Mouse (Mus musculus) cerebellum, postnatal 25 days (tissue): ENCODE results near the gene Suco.
A peak's percentile ranks its signal among the peaks of the same experiment; 100 is the strongest.

Experiments
- DNase-seq, 2 experiments: peaks; one replicate each; pipeline ENCODE4 v3.0.0; 2021; ENCODE audit warnings: mixed read lengths in 2 of 2

Gene Suco

DNA sequence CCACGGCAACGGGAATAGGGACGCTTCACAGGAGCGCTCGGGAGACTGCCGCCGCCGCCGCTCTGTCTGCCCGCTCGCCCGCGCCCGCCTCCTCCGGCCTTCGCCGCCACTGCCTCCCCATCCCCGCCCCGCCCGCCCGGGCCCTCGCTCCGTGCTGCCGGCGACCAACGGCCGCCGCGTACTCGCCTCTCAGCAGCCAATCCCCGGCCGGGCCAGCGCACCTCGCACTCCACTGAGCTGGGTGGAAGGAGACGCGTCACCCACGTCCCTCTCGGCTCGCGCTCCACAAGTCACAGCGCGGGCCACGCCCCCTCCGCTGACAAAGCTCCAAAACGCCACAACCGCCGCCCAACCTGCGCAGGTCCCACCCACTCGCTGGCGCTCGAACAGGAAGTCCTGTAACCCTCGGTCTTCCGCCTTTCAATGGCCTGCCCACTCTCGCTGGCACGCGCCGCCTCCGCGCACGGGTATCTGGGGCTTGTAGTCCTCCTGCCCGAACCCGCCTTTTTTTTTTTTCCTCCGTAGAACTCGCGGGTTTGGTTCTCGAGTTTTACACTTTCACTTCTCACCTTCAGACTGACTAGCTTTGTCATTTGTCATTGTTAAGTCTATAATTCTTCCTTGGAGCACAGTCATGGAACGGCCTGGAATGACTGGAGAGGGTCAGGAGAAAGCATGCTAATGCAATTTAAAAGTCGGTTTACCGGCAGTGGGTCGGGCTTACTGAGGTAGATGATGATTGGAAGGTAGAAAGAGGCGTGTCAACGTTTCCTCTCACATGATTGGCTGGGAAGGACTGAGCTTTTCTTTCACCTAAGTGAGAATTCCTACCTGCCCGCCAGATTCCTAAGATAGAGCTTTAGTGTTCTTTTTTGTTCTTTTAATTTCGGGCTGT lies at the start of gene Suco:
Gene Suco (minus strand): TSS at position 130 of the 895 bp plus-strand sequence.
- DNase-seq, result peak; percentile 100

DNA sequence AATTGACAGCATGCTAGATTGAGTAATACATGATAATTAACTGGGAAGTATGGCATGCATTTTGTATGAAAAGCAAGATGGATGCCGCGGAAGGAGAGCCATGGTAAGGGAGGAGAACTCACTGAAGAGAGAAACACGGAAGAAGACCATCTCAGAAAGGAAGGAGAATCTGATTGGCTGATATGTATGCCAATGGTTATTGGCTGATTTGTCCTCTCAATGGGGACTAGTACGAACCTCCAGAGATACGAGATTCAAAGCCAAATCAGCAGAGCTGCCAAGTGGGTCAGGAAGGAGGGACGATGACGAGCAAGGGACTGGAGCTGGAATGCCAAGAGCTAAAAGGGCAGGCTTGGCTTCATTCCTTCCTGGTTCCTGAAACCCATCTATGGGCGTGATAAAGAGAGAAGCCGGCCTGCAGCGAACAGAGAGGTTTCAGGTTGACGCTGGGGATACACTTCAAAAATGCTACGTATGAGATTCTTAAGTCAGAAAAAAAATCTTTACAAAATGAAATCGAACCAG lies 48.9 kb upstream of the Suco start:
- peak; percentile 49 to 70 for DNase-seq

DNA sequence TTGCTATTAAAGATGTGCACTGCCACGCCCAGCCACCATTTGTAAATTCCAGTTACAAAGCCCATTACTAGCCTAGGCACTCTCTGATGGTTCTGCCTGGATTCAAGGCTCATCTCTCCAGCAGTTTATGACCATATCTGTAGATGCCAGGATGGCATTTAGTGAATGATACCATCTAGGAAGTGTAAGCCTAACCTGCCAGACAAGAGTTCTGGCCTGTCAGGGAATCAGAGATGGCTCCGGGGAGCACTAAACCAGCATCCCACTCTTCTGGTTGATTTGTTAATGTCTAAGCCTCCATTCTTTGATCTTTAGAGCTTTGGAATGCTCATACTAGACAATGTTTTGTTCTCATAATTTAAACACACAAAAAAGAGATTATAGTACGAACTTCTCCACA lies 47.8 kb upstream of the Suco start:
- no peak for DNase-seq

DNA sequence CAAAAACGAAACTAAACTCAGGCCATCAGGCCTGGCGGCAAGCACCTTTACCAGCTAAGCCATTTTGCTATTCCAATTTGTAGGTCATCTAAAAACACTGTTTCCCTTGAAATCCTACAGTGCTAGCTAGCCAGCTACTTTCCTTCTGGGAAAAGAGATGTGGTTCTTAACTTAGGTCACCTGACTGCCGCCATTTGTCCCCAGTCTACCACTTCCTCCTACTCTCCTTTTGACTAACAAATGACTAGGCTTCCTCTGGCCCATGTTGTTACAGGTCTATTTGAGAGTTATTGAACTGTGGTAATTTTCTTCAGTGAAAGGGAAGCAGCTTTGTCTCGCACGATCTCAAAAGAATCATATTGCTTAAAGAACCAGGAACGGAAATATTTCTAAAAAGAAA lies 45.4 kb upstream of the Suco start:
- no peak for DNase-seq

DNA sequence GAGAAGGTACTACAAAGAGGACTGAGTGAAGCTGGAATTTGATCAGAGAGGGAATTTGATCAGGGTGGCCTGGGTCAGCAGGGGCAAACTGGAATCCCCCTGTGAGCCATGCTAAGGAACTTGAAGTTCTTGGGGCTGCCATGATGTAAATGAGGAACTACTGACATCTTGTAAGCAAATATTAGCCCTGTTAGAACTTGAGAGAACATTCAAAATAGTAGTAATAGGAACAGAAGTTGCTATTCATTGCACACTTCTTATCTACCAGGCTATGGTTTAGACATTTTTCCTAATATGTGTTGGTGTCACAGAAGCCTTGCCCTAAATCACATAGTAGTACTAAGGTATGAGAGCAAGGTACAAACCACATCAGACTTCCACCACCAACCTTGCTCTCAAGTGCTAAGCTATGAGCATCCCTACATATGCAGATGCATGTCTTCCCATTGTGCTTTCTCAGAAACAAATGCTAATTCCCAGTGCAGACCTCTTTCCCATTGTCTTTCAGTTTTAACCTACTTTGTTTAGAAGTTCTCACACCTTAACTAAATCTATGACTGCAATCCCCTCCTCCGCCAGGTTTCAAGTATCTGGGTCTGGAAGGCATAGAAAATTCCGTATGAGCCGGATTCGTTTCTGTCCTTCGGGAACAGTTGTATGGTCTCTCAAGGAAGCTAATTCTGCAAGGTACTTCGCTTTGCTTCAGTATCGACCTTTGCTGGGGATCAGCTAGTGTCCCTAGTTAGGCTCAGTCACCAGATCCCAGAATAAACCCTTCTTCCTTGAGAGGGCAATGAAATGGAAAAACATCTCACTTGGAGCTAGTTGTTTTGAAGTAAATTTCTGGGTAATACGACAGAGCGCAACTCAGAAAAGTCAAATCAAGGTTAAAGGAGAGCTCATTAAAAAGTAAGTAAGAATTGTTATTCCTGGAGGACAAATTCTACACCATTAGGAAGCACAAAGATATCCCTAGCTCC lies 44.3 kb upstream of the Suco start:
- DNase-seq, result no peak

DNA sequence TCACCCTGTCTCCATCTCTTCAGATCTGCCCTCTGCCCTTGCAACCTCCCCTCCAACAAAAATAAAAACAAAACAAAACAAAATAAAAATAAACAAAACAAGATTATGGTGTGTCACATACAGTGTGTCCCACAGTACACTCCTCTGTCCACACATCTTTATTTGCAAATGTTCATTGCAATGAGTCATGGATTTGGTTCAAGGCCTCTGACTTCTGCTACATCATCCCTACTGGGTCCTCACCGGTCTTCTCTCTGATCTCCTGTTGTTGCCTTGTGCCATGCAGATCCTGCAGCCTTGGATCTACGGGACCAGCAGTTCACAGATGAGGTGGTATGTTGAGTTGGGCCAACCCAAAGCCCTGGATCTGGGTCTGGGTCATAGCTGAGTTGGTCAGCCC lies 43.1 kb upstream of the Suco start:
- DNase-seq, result no peak

- no peak for DNase-seq
These were observed 42.3 kb upstream of the Suco start for GRCm38 (mm10) chr1:161918682-161919372.

DNA sequence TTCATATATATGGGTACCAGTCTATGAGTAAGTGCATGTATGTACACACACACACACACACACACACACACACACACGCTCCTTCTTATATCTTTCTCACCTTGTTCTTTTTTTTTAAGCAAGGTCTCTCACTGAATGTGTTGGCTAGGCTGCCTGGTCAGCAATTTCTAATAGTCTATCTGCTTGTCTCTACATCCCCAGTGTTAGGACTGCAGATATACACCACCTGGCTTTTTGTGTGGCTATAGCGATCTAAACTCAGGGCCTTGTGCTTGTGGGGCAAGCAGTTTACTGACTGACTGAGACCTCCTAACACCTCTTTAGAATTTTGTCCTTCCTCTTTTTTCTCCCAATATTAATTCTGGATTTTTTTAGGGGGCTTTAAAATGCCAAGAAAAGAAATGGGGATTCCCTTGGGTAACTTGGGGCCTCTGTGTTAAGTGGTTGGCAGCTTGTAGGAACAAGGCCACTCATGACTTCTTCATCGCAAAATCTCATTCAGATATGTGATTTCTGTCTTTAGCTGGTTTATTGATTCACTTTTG lies 41.5 kb upstream of the Suco start:
- no peak for DNase-seq

DNA sequence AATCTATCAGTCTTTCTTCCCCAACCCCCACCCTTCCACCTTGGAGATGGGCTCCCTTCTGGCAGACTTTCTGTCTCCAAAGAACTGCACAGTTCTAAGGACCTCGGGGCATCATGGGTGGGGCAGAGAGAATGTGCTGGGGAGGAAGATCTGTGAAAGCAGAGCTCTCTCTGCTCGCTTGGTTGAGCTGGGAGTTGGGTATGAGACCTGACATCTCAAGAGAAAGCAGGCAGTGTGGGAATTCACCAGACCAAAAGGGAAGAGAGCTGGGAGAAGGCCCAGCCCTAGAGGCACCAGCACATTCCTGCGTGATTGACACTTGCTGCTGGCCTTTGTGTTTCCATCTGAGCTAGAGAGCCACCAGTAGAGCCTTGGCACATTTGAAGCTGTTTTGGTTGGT lies 39.6 kb upstream of the Suco start:
- no peak for DNase-seq

GRCm38 (mm10) chr1:161913648-161913984 lies 37.1 kb upstream of the Suco start:
- DNase-seq, result no peak

GRCm38 (mm10) chr1:161912940-161913647 lies 36.6 kb upstream of the Suco start:
- DNase-seq, result no peak

DNA sequence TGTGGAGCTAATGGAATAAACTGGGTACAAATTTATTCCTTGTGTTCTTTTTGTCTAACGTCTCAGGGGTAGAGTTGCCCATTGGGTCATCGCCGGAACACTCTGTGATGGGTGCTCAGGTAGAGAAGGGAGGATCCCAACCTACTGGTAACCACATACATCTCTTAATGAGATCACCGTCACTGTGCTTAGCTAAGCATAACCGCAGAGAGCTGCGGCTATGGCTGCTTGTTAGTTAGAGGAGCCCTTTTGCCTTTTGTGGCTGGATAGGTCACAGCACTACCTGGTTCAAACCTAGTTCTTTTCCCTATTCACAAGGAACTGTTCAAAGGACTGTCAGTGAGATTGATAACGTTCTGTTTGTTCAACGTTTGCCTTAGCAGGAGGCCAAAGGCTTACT lies 32.6 kb upstream of the Suco start:
- no peak for DNase-seq

- DNase-seq, result no peak
These were observed 31.4 kb upstream of the Suco start for GRCm38 (mm10) chr1:161907795-161908457.

DNA sequence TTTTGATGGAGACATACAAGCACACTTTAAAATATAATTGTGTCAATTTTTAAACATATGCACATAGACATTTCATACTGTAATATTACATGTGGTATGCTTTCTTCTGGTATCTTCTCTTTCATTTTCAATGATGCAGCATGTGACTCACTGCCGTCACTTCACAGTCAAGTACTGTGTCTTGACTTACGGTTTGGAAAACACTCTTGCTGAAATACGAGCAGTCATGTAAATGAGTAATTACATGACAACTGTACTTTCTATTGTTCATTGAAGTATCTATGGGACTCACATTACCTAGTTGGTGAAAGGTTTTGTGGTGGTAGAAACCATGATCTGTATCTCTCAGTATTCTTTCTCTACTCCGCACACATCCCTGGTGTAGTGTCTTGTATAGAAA lies 30.6 kb upstream of the Suco start:
- DNase-seq, result no peak

DNA sequence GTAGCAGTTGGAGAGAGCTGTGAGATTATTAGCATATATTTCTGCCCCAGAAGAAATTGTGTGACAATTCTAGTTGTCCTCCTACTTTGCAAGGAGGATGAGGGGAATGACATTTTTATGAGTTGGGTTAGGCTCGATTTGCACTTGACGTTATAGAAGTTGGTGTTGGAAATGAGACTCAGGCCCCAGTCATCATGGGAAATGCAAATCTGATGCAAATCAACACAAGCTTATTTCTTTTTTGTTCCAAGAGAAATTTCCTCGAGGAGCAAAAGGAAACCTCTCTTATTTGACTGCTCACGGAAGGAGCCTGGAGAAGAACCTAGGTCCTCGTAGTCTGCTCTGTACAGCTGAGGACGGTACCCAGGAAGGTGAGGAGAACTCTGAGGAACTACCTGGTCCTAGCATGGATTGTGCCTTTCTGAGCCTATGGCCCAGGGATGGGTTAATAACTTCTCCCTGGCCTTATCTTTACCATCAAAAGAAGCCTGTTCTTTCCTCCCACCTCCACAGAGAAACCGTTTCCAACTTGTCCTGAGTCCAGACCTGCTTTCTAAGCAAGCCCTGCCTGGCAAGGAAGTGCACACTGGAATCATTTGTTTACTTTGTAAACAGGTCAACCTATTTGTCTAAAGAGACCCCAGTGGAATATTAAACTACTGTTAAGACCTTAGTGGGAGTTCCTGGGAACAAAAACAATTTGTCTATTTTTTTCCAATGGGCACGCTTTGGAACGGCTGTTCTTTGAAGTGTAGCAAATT lies 26.4 kb upstream of the Suco start:
- DNase-seq, result no peak

DNA sequence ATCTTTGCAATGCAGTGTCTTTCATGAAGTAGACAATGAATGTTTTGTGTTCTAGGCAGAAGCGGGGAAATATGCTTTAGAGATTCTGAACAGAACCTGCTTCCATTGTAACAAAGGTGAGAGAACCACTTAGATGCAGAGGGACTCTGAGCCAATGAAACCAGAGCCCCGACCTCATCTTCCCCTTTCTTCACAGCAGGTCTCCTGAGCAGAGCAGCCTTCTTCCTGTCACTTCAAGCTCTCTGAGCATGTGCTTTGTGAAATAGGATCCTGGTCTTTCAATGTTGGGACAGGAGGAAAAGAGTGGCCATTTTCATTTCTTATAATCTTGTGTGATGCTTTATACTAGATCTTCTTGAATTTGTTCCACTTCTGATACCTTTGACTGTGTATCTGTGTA lies 23.6 kb upstream of the Suco start:
- DNase-seq, result no peak

- no peak for DNase-seq
These were observed 20.8 kb upstream of the Suco start for GRCm38 (mm10) chr1:161897235-161897634.

GRCm38 (mm10) chr1:161896130-161896529 lies 19.6 kb upstream of the Suco start:
- no peak for DNase-seq

- DNase-seq, result no peak
These were observed 18.5 kb upstream of the Suco start for GRCm38 (mm10) chr1:161895014-161895413.

- no peak for DNase-seq
These were observed 18.1 kb upstream of the Suco start for GRCm38 (mm10) chr1:161894553-161894952.

DNA sequence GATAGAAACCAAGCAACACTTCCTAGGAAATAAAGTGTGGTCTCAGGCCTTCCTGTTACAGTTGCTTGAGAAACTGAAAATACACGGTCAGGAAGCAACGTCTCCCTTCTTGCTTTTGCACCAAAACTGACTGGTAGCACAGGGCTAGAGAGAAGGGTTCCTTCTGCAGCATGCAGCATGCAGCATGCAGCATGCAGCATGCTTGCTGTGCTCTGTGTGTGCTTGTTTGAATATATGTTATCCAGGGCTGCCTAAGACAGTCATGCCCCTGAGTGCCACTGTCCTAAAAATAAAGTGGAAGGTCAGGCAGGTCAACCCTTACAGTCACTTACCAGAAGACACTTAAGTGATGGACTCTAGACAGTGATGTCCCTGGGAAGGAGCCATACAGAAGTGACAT lies 17.6 kb upstream of the Suco start:
- DNase-seq, result no peak
